Mouse (Mus musculus) adrenal gland (tissue): Measurements from ENCODE around the gene Sulf2.

Source experiments
- intact Hi-C: fragments of 180-260 bp; cut with DNase I; formaldehyde crosslinking; loops from one replicate; pipeline ENCODE4 v1.15.1; 2025

The Sulf2 gene

DNA sequence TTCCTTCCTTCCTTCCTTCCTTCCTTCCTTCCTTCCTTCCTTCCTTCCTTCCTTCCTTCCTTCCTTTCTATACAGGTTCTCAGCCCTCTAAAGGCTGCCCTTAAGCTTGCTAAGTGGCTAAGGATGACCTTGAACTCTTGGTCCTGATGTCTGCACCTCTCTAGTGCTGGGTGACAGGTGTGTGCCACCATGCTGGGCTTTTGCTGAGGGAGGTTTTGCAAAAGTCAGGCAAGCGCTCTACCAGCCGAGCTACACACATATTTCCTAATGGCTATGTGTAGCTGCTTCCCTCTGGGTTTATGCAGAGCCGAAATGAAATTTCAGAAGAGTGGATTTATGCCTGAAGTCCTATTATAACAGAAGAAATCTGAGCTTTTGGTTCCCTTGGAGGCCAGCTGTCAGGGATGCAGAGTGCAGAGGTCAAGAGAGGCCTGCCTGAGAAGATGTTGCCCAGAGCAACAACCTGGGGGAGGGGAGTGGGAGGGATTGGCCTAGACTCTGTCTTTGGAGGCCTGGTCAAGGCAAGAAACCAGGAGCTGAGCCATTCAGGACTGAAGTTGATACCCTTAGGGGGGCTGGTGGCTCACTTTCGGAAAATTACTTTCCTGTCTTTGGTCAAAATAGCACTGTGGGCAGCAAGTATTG lies 24.1 kb upstream of the Sulf2 start:
- intact Hi-C loops: no loop called here

DNA sequence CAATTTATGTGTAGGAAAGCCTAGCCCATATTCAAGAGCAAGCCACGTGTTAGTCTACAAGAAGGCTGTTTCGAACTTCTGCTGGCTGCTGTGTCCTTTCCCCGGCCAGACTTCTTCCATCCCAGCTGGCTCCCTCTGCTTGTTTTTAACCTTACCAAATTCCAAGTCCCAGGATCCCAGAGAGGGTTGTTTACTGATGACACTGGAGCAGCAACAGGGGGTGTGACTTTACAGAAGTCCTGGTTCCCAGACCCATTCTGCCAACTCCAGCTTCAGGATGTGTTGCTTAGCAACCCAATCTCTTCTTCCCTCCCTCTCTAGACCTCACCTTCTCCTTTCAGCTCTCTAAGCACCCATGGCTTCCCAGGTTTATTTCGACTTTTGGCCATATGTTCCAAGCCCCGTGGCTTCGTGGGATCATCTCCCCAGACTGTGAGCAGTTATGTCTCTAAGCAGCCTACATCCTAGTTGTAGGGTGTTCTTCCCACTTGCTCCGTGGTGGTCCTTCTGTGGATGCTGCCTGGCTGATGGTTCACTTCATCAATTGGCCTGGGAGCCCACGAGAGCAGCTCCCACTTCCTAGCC lies 20.2 kb upstream of the Sulf2 start:
- intact Hi-C loops: no loop called here

DNA sequence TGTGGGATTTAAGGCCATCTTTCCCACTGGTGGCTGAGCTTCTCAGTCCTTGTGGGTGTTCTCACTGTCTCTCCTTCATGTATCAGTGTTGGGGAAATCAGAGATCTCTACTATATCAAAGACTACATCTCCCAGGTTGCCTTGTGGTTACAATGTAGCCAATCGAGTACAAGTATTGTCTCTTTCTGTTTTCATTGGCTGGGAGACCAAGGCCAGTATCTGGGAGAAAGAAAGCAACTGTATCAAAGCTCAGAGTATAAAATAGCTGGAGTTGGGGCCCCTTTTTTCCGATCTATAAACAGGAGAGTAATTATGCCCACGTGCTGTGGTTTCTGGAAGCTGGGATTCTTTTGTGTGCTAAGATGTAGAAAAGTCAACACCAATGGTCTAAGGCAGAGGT lies 19.7 kb upstream of the Sulf2 start:
- intact Hi-C loops: no loop called here

DNA sequence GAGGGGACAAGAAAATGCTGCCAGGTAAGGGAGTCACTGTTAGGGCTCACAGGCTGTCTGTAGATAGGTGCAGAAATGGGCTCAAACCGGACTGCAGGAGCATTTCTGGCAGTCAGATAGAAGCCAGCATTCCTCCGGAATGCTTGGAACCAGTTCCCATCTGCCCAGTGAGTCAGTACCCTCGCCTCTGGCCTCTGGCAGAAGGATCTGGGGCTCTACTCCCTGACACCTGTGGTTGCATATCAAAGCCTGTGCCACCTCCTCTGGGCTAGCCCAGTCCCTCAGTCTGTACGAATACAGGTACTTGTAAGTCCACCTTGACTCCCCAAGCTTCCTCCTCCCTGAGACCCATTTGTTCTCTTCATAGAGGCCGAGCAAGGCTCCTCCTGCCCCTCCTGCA lies 17.7 kb upstream of the Sulf2 start:
- intact Hi-C loops: no loop called here

DNA sequence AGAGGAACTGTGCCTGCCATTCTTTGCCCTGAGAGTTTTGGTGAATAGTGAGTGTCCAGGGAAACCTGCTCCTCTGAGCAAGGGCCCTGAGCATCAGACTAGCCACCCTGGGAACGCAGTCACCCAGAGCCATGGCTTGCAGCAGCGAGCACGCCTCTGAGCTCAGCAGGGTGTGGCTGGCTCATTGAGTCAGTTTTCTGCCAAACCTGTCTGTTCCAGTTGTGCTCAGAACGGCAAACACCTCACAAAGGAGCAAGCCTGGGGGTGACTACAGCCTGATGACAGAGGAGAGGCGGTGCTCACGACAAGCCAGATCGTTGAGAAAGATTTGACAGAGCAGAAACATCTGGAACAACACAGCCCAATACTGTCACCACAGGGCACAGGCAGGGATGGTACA lies 14.7 kb upstream of the Sulf2 start:
- intact Hi-C loops: no loop called here

DNA sequence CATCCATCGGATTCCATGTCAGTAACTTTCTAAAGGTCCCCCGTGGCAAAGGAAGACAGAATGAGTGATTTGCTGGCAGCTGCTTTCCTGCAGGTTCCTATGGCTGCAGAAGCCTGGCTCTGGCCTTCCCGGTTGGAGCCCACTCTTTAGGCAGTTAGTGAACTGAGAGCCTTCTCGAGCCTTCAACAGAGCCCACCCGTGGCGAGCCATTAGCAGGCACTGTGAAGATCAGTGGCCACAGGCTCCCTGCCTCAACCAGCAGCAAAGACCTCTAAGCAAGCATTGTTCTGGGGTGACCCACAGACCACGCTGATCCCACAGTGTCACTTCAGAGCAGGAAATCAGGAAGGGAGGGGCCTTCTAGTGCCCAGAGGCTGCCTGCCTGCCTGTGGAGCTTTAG lies 13.4 kb upstream of the Sulf2 start:
- intact Hi-C loops: no loop called here

DNA sequence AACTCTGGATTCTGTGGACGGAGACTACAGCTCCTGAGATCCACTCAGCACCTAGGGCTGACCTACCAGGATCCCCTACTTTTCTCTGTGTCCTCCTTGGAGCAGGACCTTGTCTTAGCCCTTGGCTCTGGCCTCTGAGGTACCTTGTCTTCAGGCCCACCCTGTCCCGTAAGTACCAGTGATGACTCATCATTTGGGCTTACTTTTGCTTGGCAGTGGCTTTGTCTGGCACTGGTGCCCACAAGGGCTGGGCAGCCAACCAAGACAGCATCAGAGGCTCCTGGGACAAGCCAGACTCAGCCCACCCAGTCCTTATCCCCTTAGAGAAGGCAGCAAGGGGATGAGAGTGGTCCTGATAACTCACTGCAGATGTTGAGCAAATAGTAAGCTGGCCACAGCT lies 11.9 kb upstream of the Sulf2 start:
- intact Hi-C loops: no loop called here

DNA sequence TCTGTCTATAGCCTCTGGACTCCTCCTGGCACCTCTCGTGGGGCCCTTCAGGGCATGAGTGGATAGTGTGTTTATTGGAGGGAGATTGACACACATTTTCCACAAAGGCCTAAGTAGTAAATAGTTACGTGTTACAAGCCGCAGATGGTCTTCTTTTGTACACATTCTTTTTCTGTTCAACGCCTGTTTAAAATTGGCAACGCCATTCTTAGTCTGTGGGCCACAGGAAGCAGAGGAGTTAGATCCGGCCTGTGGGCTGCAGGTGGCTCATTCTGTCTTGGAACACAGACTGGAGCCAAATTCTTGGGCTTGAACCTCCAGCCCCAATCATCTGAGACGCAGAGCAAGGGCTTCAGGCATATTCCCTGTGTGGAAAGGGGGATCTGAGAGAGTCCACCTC lies 9.9 kb upstream of the Sulf2 start:
- intact Hi-C loops: no loop called here

DNA sequence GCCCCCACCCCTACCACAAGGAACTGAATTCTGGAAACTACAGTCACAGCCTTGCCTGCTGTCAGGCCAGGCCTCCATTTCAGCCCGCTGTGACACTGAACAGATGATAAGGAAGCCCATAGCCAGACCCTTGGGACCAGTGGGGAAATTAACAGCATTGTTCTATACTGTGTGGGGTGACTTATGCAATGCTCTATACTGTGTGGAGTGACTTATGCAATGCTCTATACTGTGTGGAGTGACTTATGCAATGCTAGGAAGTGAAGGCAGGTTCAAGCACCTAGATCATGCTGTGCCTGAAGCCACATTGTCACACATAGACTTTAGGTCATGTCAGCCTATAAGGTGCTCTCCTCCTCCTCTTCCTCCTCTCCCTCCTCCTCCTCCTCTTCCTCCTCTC lies 9.1 kb upstream of the Sulf2 start:
- intact Hi-C loops: no loop called here

DNA sequence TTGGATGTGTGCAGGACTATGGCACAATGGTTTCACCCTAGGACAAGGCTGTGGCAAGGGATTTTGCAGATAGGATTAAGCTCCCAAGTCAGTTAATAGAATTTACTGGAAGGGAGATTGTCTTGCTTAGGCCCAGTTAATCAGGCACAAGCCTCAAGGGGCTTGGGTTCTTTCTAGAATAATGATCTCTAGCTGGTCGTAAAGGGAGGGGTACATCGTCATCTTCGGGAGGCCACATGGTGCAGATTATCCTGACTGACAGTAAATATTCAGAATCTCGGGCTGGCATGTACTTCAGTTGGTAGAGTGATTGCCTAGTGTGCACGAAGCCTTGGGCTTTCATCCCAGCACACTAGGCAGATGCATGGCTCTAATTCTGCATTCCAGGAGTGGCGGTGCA lies 8.5 kb upstream of the Sulf2 start:
- intact Hi-C loops: no loop called here

DNA sequence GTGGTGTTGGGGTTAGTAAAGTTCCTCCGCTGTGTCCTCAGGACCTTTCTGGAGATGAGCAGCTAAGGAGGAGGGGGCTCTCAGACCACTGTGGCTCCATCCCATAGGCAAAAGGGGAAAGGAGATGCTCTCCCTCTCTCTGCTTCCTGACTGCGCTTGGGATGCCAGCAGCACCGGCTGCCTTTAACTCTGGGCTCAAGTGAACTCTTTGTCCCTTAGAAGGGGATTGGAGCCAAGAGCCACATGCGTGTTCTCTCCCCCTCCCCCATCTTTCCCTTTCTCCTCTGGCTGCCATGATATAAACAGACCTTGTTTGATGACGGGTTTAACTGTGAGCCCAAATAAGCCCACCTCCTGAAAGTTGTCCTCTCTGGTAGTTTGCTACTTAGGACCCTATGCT lies 7.8 kb upstream of the Sulf2 start:
- intact Hi-C loops: no loop called here

DNA sequence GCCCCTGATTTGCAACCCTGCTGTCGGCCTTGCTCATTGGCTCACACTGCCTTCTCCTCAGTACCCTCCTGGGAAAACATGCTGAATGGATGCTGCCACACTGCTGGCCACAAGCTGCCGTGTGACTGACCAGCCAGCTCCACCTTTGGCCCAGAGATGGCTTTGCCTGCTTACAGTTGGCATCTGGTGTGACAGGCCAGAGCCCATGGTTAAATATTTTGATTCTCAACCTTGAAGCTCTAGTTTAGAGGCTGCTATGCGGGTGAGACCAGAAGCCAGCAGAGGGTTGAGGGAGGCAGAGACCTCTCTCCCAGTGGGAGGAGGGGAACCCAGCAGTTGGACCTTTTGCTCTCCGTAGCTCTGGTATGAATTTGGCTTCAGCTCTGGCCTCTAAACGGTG lies 6.7 kb upstream of the Sulf2 start:
- intact Hi-C loops: no loop called here

DNA sequence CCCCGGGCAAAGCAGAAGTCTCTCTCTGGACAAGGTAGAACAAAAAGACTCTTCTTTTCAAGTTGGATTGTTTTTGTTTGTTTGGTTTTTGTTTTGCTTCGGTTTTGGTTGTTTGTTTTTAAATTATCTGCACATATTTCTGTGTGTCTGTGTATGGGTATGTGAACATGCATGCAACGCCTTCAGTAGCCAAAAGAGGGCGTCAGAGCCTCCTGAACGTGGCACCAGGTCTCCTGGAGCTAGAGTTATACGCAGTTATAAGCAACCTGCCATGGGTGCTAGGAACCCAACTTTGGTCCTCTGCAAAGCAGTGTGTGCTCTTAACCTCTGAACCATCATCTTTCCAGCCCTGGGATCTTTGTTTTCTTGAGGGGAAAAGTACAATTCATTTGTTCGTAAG lies 3.8 kb upstream of the Sulf2 start:
- intact Hi-C loops: loop anchor here (5.0 kb wide), 2 partner anchors 148 to 283 kb away; no protein-coding TSS in a partner anchor

DNA sequence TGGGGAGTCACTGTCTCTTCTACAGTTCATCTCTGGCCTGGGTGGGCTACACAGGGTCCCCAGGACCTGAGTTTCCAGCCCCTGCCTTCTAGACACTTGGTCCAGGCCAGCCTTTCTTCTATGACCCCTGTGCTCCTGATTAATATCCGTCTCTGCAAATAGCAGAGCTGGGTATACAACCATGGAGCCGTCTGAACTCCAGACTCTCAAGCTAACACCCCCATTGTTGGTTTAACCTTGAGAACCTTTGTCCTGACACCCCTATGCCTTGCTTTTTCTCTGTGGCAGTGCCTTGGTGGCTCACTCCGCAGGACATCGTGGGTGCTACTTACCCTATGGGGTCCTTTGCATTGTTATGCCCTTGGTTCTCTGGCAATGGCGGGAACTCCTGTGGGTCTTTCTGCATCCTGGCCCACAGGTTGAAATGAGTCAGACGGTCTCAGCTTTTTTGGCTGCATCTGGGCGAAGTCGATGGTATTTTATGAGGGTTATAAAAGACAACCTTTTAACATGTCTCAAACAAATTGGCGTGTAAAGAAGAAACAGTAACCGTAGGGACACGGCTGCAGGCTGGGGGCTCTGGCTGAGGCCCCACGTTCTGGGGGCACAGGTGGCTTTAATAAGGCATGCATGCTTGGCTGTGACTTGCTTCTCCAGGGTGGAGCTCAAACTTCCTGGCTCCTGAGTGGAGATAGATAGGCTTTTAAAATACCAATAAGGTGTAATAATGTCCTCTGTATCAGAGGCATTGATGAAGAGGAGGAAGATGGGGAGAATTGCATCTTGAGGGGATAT lies 2.5 kb upstream of the Sulf2 start:
- intact Hi-C loops: loop anchor here (5.0 kb wide), 2 partner anchors 149 to 284 kb away; no protein-coding TSS in a partner anchor

DNA sequence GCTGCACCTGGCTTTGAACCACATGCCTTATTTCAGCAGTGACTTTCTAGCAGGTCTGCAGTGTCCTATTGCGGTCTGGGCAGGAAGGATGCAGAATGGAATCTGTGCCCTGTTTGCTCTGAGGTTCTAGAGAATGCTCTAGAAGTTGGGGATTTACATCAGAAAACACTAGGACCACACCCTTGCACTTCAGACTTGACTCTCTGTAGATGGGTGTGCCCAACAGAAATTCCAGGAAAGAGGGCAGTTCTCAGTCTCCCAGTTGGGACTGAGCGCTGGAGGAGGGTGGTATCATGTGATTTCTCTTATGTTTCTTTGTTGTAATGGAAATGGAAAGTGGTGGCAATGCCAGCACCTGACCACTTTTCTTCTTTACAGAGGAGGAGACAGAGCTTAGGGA lies 1.7 kb upstream of the Sulf2 start:
- intact Hi-C loops: loop anchor here (5.0 kb wide), 2 partner anchors 150 to 285 kb away; no protein-coding TSS in a partner anchor

DNA sequence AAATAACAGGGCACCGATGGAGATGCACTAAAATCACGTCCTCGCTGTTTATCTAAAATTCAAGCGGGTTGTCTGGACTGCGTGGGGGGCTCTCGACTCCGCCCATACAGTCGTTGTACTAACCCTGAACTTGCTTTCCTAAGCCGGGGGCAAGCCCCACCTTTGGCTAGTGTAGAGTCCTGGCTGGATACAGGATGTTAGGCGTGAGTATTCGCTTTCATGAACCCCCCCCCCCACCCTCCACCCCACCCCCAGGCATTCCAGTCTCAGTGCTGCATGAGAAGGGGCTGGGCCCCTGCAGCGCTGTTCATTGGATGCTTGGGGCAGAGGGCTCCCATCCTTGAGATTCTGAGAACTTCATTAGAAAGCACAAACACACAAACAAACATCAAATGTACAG lies 659 bp upstream of the Sulf2 start:
- intact Hi-C loops: loop anchor here (5.0 kb wide), 2 partner anchors 151 to 286 kb away; no protein-coding TSS in a partner anchor

DNA sequence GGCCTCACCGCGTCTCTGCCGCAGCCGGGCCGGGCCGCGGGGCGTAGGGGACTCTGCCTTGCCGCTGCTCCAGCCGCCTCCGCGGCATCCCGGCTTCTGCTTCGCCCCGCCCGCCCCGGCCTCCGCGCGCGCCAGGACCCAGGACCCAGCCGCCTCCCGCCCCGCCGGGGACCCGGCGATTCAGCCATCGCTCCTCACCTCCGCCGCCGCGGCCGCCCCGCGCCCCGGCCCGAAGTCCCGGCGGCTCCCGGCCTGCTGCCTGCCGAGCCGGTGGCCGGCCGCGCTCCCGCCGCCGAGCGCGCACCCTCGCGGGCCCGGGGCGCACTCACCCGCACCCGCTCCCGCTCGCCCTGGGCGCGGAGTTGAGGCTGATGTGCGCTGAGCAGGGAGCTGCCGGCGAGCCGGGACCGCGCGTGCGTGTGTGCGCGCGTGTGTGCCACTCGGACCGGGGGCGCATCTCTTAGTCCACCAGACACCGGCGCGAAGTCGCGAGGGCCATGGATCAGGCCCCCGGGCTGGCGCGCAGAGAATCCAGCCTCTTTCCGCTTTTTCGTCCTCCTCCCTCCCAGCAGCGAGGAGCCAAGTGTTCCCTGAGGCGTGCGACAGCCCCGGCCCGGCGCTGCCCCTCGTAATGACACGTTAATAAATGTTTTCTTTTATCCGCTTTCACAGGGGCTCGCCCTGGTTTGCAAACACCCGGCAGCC lies 562 bp downstream of the Sulf2 start:
- intact Hi-C loops: loop anchor here (5.0 kb wide), 4 partner anchors 48 to 407 kb away; no protein-coding TSS in a partner anchor

DNA sequence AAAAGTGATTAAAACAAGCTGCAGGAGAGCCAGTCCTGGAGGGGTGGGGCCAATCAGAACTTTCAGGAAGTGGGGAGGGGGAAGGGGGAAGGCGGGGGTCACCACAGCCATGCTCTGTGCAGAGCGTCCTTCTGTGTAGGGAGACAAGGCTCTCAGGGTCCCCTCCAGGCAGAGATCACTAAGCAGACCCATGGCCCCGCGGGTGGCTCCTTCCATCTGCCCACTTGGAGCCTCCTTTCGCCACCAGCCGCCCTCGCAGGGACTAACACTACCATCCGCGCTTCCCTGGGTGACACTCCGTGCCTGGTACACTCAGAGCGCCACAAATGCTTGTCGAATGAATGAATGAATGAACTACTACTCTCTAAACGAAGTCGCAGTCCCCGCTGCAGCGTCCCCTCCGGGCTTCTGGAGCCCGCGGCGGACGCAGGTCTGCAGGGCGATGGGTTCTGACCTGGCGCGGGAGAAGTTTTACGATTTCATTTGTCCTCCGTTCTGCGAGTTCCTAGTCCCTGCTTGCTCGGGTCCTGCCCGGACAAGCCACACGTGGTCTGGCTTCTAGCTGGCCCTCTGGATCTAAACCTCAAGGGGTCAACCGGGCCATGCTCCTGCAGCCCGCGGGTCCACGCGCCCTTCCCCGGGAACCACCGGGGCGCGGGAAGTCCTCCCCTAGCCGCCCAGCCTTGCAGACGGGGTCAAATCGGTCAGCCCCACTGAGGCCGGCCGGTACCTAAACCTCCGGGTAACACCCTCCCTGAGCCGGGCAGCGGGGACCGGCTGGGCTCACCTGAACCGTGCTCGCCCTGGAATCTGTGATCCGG lies 1.4 kb downstream of the Sulf2 start:
- intact Hi-C loops: loop anchor here (5.0 kb wide), 2 partner anchors 47 to 408 kb away; no protein-coding TSS in a partner anchor

DNA sequence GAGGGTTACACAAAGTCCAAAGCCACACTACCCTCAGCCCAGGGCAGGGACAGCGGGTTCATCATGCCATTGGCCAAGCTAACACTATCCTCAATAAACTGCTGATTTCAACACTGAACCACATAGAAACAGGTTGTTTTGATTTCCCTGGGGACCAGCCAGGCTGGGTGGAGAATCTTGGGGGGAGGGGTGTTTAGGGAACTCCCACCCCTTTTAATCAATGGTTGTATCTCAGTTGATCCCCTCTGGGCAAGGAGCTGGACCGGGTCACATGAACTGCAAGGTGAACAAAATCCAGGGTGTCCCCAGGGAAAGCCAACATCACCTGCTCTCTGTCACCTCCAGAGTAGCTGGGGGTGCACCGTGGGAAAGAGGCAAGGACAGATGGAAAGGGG lies 2.1 kb downstream of the Sulf2 start:
- intact Hi-C loops: loop anchor here (5.0 kb wide), 2 partner anchors 46 to 409 kb away; no protein-coding TSS in a partner anchor

DNA sequence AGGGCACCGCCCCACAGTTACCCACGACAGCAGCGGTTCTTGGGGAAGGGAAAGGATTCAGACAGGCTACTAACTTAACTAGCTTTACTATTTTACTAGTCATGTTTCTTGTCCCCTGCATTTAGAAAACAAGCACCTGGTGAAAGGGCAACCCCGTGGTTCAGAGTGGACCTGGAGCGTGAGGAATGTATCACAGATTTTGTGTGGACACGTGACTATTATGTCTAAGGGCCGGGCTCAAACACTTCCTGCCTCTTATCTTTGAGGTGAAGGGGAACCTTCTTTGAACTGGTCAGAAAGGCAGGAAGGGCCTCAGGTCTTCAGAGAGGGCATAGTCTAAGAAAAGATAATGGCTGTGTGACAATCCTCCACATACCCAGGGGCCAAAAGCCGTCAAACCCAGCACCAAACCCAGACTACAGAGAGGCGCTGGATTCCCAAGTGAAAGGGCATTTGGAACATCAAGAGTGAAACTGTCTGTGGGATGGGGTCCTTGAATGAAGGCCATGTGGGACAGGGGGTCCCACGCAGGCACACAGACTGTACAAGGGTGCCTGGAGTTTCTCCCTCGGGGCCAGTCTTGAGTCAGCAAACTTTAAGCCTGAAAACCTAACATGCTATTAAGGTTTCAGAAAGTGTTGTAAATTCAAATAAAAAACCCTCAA lies 2.6 kb downstream of the Sulf2 start:
- intact Hi-C loops: loop anchor here (5.0 kb wide), 2 partner anchors 46 to 409 kb away; no protein-coding TSS in a partner anchor
